Mouse (Mus musculus) forebrain, embryonic 13.5 days (tissue): ENCODE measurements around the gene 5330417C22Rik. TPM values are rescaled to one million over a fixed set of nuclear protein-coding genes. Genes with fewer than 3 reads are reported as not detected.

ENCODE experiments used
- ATAC-seq: fragments of 200-750 bp; cut with Nextera tagmentation; 2 replicates; pipeline ENCODE4 v1.8.0; 2017
- H3K27ac ChIP-seq: fragments of 300-500 bp; sonication (generic); 2 replicates; pipeline ENCODE4 v1.5.1; 2015; ENCODE audit warnings: inconsistent platforms, mild to moderate bottlenecking, moderate library complexity
- H3K27me3 ChIP-seq: fragments of 300-500 bp; sonication (generic); 2 replicates; pipeline ENCODE4 v1.6.1; 2015; ENCODE audit warnings: mild to moderate bottlenecking, inconsistent platforms
- H3K36me3 ChIP-seq: fragments of 300-500 bp; sonication (generic); 2 replicates; pipeline ENCODE4 v1.6.1; 2015; ENCODE audit warnings: mild to moderate bottlenecking, inconsistent platforms; ENCODE audit not compliant: poor library complexity, severe bottlenecking
- H3K4me1 ChIP-seq: fragments of 300-500 bp; sonication (generic); 2 replicates; pipeline ENCODE4 v1.6.1; 2015; ENCODE audit warnings: inconsistent platforms
- H3K4me2 ChIP-seq: fragments of 300-500 bp; sonication (generic); 2 replicates; pipeline ENCODE4 v1.6.1; 2015; ENCODE audit warnings: inconsistent platforms, mild to moderate bottlenecking, moderate library complexity
- H3K4me3 ChIP-seq: fragments of 300-500 bp; sonication (generic); 2 replicates; pipeline ENCODE4 v1.5.1; 2015; ENCODE audit warnings: mild to moderate bottlenecking, inconsistent platforms
- H3K9ac ChIP-seq: fragments of 300-500 bp; sonication (generic); 2 replicates; pipeline ENCODE4 v1.6.1; 2015; ENCODE audit warnings: mild to moderate bottlenecking, inconsistent platforms
- H3K9me3 ChIP-seq: fragments of 300-500 bp; sonication (generic); replicated peaks from 2 replicates; pipeline ENCODE4 v1.6.1; 2016; ENCODE audit warnings: inconsistent platforms
- WGBS: fragments of 180-500 bp; shearing (Covaris S2); methylation state at CpG from one replicate; pipeline ENCODE4 v1.1.7; 2015; 5-methylcytosine and 5-hydroxymethylcytosine counted together
- polyA plus RNA-seq: library from polyadenylated mRNA; unstranded; fragments of >200 nt; fragmentation: Nextera tagmentation; extraction: Ambion mirVana; gene quantifications from 2 replicates; pipeline ENCODE4 v1.2.1, GENCODE M21; 2015

The 5330417C22Rik gene
- polyA plus RNA-seq, 1 experiment from 2014 or later = 4.3 TPM

DNA sequence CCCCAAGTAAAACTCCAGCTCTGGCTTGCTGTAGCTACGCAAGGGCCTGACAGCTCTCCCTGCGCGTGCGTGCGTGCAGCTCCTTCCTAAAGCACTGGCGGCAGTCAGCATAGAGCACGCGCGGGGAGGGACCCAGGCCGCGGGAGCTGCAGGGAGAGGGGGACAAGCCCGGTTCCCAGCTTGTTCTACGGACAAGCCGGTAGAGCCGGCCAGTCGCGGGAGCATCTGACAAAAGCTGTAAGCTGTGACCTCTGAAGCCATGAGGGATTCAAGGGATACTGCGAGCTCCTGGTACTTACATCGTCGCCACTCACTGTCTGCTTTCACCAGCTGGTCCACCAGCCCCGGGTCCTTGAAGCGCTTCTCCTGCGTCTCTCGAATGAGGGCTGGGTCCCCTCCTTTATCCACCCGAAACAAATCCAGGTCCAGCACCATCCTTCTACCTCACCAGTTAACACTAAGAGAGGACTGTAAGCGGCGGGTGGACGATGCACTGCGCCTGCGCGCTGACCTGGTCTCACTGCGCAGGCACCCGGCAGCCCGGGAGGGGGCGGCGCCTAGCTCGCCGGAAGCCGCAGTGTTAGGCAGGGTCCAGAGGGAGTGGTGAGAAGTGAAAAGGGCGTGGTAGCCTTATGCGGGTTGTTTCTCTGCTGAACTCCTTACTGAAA is 91.5 kb downstream of the 5330417C22Rik start, which contains the start of gene Sars:
TSS of gene Sars (minus strand) at position 512 of the 668 bp plus-strand sequence.
- under 1% methylated on average over 41 of the region's 41 CpGs for WGBS
- Histone ChIP-seq H3K27me3 (no peaks in the 10 kb centered on the region), H3K27ac (peak within 1 kb of the TSS; percentile 87), H3K9ac (peak within 1 kb of the TSS; percentile 90), H3K4me2 (peak within 1 kb of the TSS; percentile 84), H3K9me3 (no peaks in the 10 kb centered on the region), H3K4me1 (peaks cover 43% of the 10 kb centered on the region), H3K36me3 (peaks cover 13% of the 10 kb centered on the region), H3K4me3 (peak within 1 kb of the TSS; percentile 81)
- peak; percentile 97 for ATAC-seq

DNA sequence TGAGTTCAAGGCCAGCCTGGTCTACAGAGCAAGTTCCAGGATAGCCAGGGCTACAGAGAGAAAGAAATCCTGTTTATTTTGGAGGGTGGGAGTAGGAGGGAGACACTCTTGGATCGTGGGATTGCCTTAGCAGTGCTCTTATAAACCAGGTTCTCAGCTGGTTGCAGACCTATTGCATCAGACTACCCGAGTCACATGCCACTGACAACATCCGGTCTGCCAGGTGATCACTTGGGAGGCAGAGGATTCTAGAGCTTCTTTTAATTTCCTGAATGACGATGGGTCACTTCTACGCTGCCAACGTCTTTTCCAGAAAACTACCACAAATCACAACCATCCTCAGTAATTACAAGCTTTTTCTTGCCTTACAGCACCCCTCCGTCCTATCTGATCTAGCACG is 92.3 kb downstream of the 5330417C22Rik start:
- Histone ChIP-seq H3K4me3 (peak overlapping the region; percentile 81), H3K4me1 (peaks cover 43% of the 10 kb centered on the region), H3K27me3 (no peaks in the 10 kb centered on the region), H3K9ac (peak overlapping the region; percentile 90), H3K9me3 (no peaks in the 10 kb centered on the region), H3K4me2 (peak overlapping the region; percentile 84), H3K27ac (0 out of 2 replicates have a peak overlapping the region, but pooled peaks have one; percentile 87), H3K36me3 (peaks cover 16% of the 10 kb centered on the region)
- 20% methylated on average over 8 of the region's 8 CpGs for WGBS
- no peak for ATAC-seq

DNA sequence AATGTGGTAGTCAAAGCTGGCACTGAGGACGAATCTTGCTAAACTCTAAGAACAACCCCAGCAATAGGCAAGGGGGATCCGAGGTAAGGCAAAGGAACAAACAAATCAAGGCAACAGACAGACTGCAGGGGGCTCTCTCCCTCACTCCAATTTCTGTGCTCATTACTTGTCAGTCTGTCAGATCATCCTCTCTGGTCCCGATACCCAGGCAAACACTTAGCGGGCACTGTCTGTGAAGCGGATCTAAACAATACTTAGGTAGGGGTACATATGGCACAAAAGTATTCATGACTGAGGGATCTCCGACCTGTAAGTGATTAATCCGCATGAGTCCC is 100.0 kb downstream of the 5330417C22Rik start:
- WGBS = 62% methylated on average over 7 of the region's 7 CpGs
- peak overlapping the region; percentile 19; the same call in 1 of the 2 replicates for H3K27ac ChIP-seq
- H3K36me3 ChIP-seq = peaks cover 39% of the 10 kb centered on the region
- peaks cover 61% of the 10 kb centered on the region for H3K4me1 ChIP-seq
- no peaks in the 10 kb centered on the region for H3K9me3 ChIP-seq
- H3K27me3 ChIP-seq = no peaks in the 10 kb centered on the region
- no peak overlapping the region for H3K9ac ChIP-seq
- no peak for ATAC-seq
- H3K4me3 ChIP-seq = no peak overlapping the region
- no peak overlapping the region for H3K4me2 ChIP-seq

DNA sequence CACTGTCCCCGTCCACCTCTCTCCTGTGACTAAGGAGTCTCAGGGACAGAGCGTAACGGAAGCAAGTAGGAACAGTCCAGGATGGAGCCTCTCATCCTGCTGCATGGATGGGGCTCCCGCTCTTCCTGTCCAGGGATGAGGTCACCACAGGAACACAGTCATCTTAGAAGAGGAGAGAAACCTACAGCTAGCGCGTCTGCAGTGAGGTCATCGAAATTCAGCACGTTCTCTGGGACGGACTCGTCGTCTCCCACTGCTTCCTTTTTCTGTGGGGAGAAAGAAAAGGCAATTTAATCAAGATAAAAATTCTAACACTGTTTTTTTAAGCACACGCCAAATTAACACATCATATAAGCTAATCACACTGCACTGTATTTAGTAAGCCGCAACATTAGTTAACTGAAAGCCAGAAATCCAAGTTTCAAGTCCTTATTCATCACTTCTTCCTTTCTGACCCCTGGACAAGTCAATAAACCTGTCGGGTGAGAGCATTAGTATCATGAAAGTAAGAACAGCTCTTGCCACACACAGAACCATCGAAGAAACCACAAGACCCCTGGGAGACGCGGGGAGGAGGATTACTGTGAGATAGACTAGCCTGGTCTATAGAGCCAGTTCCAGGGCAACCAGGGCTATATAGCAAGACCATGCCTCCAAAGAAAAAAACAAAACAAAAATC is 100.5 kb downstream of the 5330417C22Rik start:
- H3K9ac ChIP-seq = 0 out of 2 replicates have a peak overlapping the region, but pooled peaks have one; percentile 34
- H3K4me3 ChIP-seq = no peak overlapping the region
- no peak for ATAC-seq
- no peaks in the 10 kb centered on the region for H3K27me3 ChIP-seq
- peak overlapping the region; percentile 97; the same call in 1 of the 2 replicates for H3K27ac ChIP-seq
- no peaks in the 10 kb centered on the region for H3K9me3 ChIP-seq
- H3K4me2 ChIP-seq = no peak overlapping the region
- peaks cover 40% of the 10 kb centered on the region for H3K36me3 ChIP-seq
- H3K4me1 ChIP-seq = peaks cover 58% of the 10 kb centered on the region
- WGBS = 75% methylated on average over 17 of the region's 17 CpGs

DNA sequence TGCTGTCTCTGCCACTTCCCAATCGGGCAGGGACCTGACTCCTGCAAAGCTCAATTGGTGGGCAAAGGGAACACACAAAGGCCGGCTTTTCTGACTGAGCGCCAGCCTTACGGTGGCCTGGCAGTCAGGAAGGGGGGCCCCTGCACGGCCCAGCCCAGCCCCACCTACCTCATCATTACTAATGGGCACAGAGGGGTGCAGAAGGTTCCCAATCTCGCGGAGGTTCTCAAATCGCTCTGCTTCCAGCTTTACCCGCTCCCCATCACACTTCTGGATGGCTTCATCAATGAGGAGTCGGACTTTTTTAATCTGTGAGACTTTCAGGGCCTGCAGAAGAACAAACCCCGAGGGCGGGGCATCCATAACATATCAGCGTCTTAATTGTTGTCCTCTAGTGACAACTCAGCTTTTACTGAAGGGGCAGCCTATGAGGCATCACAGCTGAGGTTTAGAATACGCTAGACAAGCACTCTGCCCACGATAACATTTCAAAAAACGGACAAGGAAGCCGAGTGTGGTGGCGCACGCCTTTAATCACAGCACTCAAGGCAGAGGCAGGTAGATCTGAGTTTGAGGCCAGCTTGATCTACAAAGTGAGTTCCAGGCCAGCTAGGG is 102.3 kb downstream of the 5330417C22Rik start:
- peak overlapping the region; percentile 50 for H3K4me2 ChIP-seq
- no peaks in the 10 kb centered on the region for H3K9me3 ChIP-seq
- peaks cover 58% of the 10 kb centered on the region for H3K4me1 ChIP-seq
- no peaks in the 10 kb centered on the region for H3K27me3 ChIP-seq
- H3K27ac ChIP-seq = peak overlapping the region; percentile 97
- ATAC-seq = peak; percentile 75
- no peak overlapping the region; the same call in 1 of the 2 replicates for H3K4me3 ChIP-seq
- WGBS = 7% methylated on average over 19 of the region's 19 CpGs
- peak overlapping the region; percentile 55 for H3K9ac ChIP-seq
- peaks cover 53% of the 10 kb centered on the region for H3K36me3 ChIP-seq

DNA sequence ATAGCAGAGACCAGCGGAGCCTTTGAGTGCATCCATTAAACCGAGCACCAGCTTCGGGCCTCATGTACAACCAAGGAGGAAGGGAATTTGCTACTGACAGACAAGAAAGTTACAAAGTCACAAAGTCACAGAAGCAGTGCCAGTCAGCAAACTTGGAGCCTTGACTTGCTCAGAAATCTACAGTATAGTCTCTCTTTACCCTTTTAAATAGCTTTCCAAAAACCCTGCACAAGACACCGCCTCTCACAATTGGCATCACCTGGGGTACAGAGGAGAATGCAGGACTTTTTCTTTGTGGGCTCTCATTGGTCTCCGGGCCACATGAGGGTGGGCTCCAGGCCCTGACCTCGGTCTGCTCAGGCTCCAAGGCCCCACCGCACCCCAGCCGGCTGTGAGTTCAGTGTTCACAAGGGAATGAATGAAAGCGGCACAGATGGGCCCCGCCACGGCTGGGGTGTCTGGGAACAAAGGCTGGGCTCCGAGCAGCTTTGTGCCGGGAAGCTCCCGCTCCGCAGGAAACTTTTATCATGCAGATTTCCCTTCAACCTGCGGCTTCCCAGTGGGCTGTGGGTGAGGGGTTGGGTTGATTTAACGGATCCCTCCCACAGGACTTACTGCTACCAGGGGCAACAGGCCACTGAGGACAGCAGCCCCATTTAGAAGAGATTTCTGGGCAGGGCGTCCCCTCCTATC is 103.0 kb downstream of the 5330417C22Rik start:
- peak; percentile 89 for ATAC-seq
- H3K9ac ChIP-seq = peak overlapping the region; percentile 55
- 1% methylated on average over 18 of the region's 18 CpGs for WGBS
- peaks cover 58% of the 10 kb centered on the region for H3K4me1 ChIP-seq
- no peak overlapping the region; the same call in 1 of the 2 replicates for H3K4me3 ChIP-seq
- H3K9me3 ChIP-seq = no peaks in the 10 kb centered on the region
- peaks cover 60% of the 10 kb centered on the region for H3K36me3 ChIP-seq
- no peaks in the 10 kb centered on the region for H3K27me3 ChIP-seq
- peak overlapping the region; percentile 97 for H3K27ac ChIP-seq
- H3K4me2 ChIP-seq = peak overlapping the region; percentile 50

DNA sequence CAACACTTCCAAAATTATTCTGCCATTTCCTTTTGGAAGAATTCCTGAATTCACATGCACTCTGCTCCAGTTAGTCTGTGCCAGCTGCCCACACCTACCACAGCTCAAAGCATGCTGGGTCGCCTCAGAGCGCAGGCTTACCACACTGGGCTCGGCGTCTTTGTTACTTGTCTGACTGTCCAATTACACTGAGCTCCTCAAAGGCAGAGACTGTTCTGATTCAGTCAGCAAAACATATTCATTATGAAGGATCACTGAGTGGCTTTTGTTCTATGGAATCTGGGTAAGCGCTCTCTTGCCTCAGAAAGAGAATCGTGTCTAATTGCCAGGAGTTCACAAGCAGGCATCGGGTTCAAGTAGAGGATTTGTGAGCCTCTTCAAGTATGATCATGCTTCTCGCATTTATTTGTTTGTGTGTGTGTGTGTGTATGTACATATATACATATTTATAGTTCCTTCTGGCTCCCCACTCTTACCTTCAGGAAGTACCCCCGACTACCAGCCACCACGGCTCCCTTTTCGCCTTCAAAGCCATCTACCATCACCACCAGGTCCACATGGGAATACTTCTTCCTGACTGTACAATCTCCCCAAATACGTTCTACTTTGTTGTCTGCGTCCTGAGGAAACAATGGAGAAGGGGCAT is 103.7 kb downstream of the 5330417C22Rik start:
- H3K4me1 ChIP-seq = peaks cover 58% of the 10 kb centered on the region
- no peak overlapping the region for H3K4me3 ChIP-seq
- ATAC-seq = peak; percentile 88
- 5% methylated on average over 13 of the region's 13 CpGs for WGBS
- no peaks in the 10 kb centered on the region for H3K27me3 ChIP-seq
- peak overlapping the region; percentile 97 for H3K27ac ChIP-seq
- peak overlapping the region; percentile 50 for H3K4me2 ChIP-seq
- peaks cover 66% of the 10 kb centered on the region for H3K36me3 ChIP-seq
- H3K9me3 ChIP-seq = no peaks in the 10 kb centered on the region
- H3K9ac ChIP-seq = peak overlapping the region; percentile 55

DNA sequence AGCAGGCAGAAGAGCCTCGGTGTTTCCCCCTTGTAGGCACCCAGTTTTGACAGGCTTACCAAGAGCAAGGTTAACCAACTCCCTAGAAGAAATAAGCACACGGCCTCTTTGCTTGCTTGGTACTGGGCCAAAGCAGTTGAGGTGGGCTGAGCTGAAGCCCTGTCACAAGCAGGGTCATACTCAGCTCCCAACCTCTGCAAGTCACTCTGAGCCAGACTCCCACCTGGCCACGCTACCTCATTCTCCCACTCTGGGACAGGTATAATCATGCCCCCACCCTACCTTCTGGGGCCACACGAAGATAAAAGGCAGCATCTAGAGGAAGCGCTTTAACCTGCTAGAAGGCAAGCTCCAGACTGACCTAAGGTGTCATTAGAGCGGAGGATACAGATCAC is 110.7 kb downstream of the 5330417C22Rik start:
- no peaks in the 10 kb centered on the region for H3K9me3 ChIP-seq
- 72% methylated on average over 6 of the region's 6 CpGs for WGBS
- peaks cover 55% of the 10 kb centered on the region for H3K36me3 ChIP-seq
- H3K27ac ChIP-seq = peak overlapping the region; percentile 77
- peak overlapping the region; percentile 50; the same call in 1 of the 2 replicates for H3K9ac ChIP-seq
- H3K27me3 ChIP-seq = no peaks in the 10 kb centered on the region
- no peak overlapping the region for H3K4me3 ChIP-seq
- H3K4me2 ChIP-seq = no peak overlapping the region
- ATAC-seq = no peak
- peaks cover 42% of the 10 kb centered on the region for H3K4me1 ChIP-seq

DNA sequence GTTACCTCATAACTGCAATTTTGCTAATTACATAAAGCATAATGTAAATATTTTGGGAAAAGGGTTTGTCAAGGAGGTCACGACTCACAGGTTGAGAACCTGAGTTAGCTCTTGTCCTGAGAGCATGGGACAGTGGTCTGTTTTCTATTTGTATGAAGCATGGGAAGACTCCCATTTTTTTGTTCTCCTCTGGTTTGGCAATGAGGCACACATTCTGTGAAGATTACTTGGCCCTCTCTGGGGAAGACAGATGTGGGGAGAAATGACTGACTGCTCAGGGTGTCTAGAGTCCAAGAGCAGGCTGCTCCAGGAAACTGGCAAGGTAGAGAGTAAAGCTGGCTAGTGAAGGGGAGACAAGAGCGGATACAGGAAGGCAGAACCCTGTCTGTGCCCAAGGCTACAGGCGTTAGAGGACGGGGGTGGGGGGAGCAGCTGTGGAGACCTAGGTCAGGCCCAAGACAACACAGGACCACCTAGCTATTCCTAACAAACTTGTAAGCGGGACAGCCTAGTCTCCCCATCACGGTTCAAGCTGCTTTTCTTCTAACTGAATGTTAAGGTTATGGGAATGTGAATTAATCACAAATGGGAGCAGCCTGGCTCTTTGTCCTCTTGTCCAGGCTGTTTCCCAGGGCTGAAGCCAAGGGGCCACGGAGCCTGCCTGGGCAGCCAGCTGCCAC is 111.3 kb downstream of the 5330417C22Rik start:
- Histone ChIP-seq H3K4me3 (no peak overlapping the region), H3K27me3 (no peaks in the 10 kb centered on the region), H3K27ac (peak overlapping the region; percentile 77), H3K4me1 (peaks cover 42% of the 10 kb centered on the region), H3K9ac (peak overlapping the region; percentile 50; the same call in 1 of the 2 replicates), H3K9me3 (no peaks in the 10 kb centered on the region), H3K4me2 (no peak overlapping the region), H3K36me3 (peaks cover 51% of the 10 kb centered on the region)
- ATAC-seq = no peak
- 47% methylated on average over 7 of the region's 7 CpGs for WGBS

DNA sequence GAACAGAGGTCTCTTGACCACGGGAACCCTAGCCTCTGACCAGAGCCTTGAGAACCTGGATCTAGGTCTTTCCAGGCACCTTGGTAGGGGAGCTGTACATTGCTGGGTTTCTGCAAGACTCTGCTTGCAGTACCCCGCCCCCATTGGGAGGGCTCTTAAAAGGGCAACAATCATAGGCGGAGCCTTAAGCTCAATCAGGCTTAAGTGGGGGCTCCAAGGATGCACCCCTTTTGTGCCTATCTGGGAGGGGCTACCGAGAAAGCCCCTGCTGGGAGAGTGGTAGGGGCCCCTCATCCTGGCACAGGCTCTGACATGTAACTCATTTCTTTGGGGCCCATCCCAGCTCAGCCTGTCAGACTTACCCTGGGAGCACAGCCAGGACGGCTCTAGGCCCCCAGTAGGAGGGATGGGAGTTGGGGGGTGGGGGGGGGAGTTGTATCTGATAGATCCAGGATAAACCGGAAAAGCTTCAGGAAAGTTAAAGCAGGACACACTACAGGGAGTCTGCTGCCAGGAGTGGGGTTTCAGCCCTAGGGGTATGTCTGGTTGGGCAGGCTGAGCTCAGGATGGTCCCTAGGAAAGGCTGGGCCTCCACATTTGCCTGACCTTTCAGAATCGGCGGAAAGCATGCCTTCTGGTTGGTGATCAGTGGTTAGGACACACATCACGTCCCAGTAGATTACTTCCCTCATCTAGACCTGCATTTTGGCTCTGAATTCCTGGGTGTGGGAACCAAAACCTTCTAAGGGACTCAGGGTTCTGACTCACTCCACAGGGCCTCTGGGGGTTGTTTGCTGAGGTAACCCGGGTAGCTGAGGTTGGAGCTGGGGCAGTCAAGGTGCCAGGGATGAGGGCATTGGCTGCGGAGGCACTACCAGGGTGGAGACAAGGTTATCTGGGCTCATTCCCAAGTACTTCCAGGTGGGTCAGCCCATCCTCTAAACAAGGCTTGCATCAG is 112.2 kb downstream of the 5330417C22Rik start:
- peak overlapping the region; percentile 77 for H3K27ac ChIP-seq
- H3K4me2 ChIP-seq = peak overlapping the region; percentile 57
- H3K27me3 ChIP-seq = no peaks in the 10 kb centered on the region
- peaks cover 42% of the 10 kb centered on the region for H3K4me1 ChIP-seq
- peaks cover 42% of the 10 kb centered on the region for H3K36me3 ChIP-seq
- H3K9ac ChIP-seq = peak overlapping the region; percentile 60
- peak overlapping the region; percentile 28 for H3K4me3 ChIP-seq
- WGBS = 22% methylated on average over 11 of the region's 11 CpGs
- ATAC-seq = peak; percentile 86
- H3K9me3 ChIP-seq = no peaks in the 10 kb centered on the region
